Mouse (Mus musculus): ENCODE results near the gene 1700042G07Rik. TPM values are rescaled to one million over a fixed set of nuclear protein-coding genes. Genes with fewer than 3 reads are reported as not detected.

Gene 1700042G07Rik
- polyA plus RNA-seq, 1 experiment from 2014 or later: not detected

- Histone ChIP-seq H3K36me3 (ENCODE audit: control insufficient read depth, insufficient read depth, low read length) (no peaks in the 10 kb centered on the region), H3K9me3 (replicated peaks; ENCODE audit: control insufficient read depth, low read length, poor library complexity, severe bottlenecking) (no peaks in the 10 kb centered on the region), H3K4me1 (ENCODE audit: control insufficient read depth, insufficient read depth, low read length) (no peaks in the 10 kb centered on the region), H3K4me2 (ENCODE audit: low read length) (no peak overlapping the region), H3K4me3 (ENCODE audit: low read depth, low read length) (no peak overlapping the region), H3K27me3 (ENCODE audit: control insufficient read depth, insufficient read depth, low read depth, low read length) (no peaks in the 10 kb centered on the region), H3K27ac (ENCODE audit: low read length) (no peak overlapping the region), H3K9ac (ENCODE audit: low read depth, low read length) (no peak overlapping the region)
- 83% methylated on average over 7 of the region's 8 CpGs for WGBS
- peak; percentile 68 for ATAC-seq
These were observed 4.4 kb upstream of the 1700042G07Rik start for GRCm38 (mm10) chr4:116168617-116169352.

- Histone ChIP-seq H3K9me3 (replicated peaks; ENCODE audit: control insufficient read depth, low read length, poor library complexity, severe bottlenecking) (no peaks in the 10 kb centered on the region), H3K36me3 (ENCODE audit: control insufficient read depth, insufficient read depth, low read length) (no peaks in the 10 kb centered on the region), H3K4me3 (ENCODE audit: low read depth, low read length) (no peak overlapping the region), H3K9ac (ENCODE audit: low read depth, low read length) (no peak overlapping the region), H3K4me1 (ENCODE audit: control insufficient read depth, insufficient read depth, low read length) (no peaks in the 10 kb centered on the region; the same call in 1 of the 2 replicates), H3K27me3 (ENCODE audit: control insufficient read depth, insufficient read depth, low read depth, low read length) (no peaks in the 10 kb centered on the region), H3K27ac (ENCODE audit: low read length) (no peak overlapping the region), H3K4me2 (ENCODE audit: low read length) (no peak overlapping the region)
- 70% methylated on average over 3 of the region's 3 CpGs for WGBS
- no peak for ATAC-seq
These were observed 3.9 kb upstream of the 1700042G07Rik start for GRCm38 (mm10) chr4:116169353-116169672.

GRCm38 (mm10) chr4:116173752-116174151 is 580 bp downstream of the 1700042G07Rik start:
- Histone ChIP-seq H3K36me3 (ENCODE audit: control insufficient read depth, insufficient read depth, low read length) (no peaks in the 10 kb centered on the region), H3K4me1 (ENCODE audit: control insufficient read depth, insufficient read depth, low read length) (peaks cover 11% of the 10 kb centered on the region), H3K27me3 (ENCODE audit: control insufficient read depth, insufficient read depth, low read depth, low read length) (no peaks in the 10 kb centered on the region), H3K9ac (ENCODE audit: low read depth, low read length) (no peak overlapping the region), H3K4me3 (ENCODE audit: low read depth, low read length) (no peak overlapping the region), H3K4me2 (ENCODE audit: low read length) (no peak overlapping the region), H3K9me3 (replicated peaks; ENCODE audit: control insufficient read depth, low read length, poor library complexity, severe bottlenecking) (no peaks in the 10 kb centered on the region), H3K27ac (ENCODE audit: low read length) (no peak overlapping the region)
- WGBS: 88% methylated on average over 4 of the region's 4 CpGs
- no peak for ATAC-seq

DNA sequence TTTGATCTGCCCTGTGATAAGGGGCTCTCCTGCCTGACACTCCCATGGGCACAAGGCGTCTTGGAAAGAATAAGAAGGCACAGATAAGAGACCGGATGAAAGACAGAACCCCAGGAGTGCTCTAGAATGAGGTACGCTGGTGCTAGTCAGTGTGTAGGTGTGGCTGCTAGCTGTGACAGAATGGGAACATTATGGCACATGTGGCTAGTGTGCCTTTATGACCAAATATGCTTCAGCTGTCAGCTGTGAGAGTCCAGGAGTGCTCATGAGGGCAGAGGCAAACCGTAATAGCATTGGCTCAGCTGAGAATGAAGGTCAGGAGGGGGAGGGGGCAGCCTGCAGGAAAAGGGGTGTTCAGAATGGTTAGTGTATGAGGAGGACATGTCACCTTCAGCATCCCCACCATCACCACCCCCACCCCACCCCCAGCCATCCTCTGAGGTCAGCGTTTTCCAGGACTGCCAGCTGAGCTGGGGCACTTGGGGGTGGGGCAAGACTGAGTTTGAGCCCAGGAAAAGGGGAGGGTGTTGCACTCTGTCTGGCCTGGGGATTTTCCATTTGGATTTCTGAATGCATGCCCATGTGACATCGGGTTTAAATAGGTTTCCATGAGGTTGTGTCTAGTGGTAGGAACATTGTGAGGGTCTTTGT is 1.4 kb downstream of the 1700042G07Rik start:
- Histone ChIP-seq H3K36me3 (ENCODE audit: control insufficient read depth, insufficient read depth, low read length) (no peaks in the 10 kb centered on the region), H3K4me3 (ENCODE audit: low read depth, low read length) (no peak overlapping the region), H3K9ac (ENCODE audit: low read depth, low read length) (no peak overlapping the region), H3K4me1 (ENCODE audit: control insufficient read depth, insufficient read depth, low read length) (peaks cover 11% of the 10 kb centered on the region), H3K27me3 (ENCODE audit: control insufficient read depth, insufficient read depth, low read depth, low read length) (no peaks in the 10 kb centered on the region), H3K9me3 (replicated peaks; ENCODE audit: control insufficient read depth, low read length, poor library complexity, severe bottlenecking) (no peaks in the 10 kb centered on the region), H3K4me2 (ENCODE audit: low read length) (no peak overlapping the region), H3K27ac (ENCODE audit: low read length) (no peak overlapping the region)
- 46% methylated on average over 6 of the region's 6 CpGs for WGBS
- no peak for ATAC-seq

DNA sequence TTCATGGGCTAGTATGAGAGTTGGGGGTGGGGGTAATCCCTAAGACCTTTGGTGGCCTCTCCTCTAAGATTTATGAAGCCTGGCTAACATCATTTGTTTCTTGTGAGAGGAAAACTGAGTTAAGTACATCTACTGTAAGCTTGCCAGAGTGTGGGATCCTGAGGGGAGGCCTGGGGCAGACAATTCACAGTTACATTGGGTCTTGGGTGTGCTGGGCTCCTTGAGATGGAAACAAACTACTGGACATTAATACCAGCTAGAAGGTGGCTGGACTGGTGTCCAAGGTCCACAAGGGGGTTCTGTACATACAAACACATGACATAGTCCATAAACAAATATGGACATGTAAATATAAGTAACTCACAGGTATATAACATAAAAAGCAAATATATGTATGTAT is 2.0 kb downstream of the 1700042G07Rik start:
- Histone ChIP-seq H3K4me1 (ENCODE audit: control insufficient read depth, insufficient read depth, low read length) (peaks cover 11% of the 10 kb centered on the region), H3K9ac (ENCODE audit: low read depth, low read length) (no peak overlapping the region), H3K27ac (ENCODE audit: low read length) (no peak overlapping the region), H3K4me2 (ENCODE audit: low read length) (no peak overlapping the region), H3K9me3 (replicated peaks; ENCODE audit: control insufficient read depth, low read length, poor library complexity, severe bottlenecking) (no peaks in the 10 kb centered on the region), H3K36me3 (ENCODE audit: control insufficient read depth, insufficient read depth, low read length) (no peaks in the 10 kb centered on the region), H3K27me3 (ENCODE audit: control insufficient read depth, insufficient read depth, low read depth, low read length) (no peaks in the 10 kb centered on the region), H3K4me3 (ENCODE audit: low read depth, low read length) (no peak overlapping the region)
- ATAC-seq: no peak

DNA sequence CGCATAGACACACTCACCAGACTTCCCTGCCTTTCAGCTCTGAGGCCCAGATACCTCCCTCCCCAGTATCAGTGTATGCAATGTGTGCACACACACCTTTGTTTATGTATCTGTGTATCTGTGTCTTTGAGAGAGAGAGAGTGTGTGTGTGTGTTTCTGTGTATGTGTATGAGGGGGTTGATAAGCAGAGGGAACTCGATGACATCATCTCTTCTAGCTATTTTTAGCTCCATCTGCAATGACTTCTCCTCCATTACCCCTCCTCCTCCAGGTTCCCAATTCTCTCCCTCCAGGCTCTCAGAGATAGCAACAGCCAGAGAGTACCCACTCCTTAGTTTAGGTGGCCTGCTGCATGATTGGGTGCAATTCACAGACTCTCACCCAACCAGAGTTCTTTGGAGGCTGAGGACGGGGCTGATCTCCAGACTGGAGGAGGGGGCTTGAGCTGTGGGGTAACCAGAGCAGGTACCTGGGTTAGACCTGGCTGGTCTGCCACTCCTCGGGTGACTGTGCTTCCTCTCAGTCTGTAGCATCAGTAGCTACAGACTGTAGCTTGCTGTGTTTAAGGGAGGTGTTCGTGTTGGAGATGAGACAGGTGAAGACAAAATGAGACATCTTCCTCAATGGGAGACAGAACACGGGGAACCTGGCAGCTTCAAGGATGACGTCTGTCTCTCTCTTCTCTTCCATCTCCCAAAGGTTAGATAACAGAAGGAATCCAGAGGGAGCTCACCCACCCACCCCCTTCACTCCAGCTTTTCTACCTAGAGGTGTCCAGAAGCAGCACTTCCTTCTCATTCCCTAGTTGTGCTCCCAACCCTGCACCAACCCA is 2.8 kb downstream of the 1700042G07Rik start:
- 74% methylated on average over 7 of the region's 7 CpGs for WGBS
- no peaks in the 10 kb centered on the region for H3K36me3 ChIP-seq (ENCODE audit: control insufficient read depth, insufficient read depth, low read length)
- H3K4me2 ChIP-seq (ENCODE audit: low read length): no peak overlapping the region; the same call in 1 of the 2 replicates
- H3K9me3 ChIP-seq (replicated peaks; ENCODE audit: control insufficient read depth, low read length, poor library complexity, severe bottlenecking): no peaks in the 10 kb centered on the region
- H3K27me3 ChIP-seq (ENCODE audit: control insufficient read depth, insufficient read depth, low read depth, low read length): no peaks in the 10 kb centered on the region
- H3K27ac ChIP-seq (ENCODE audit: low read length): peak overlapping the region; percentile 60
- no peak overlapping the region for H3K4me3 ChIP-seq (ENCODE audit: low read depth, low read length)
- no peak overlapping the region for H3K9ac ChIP-seq (ENCODE audit: low read depth, low read length)
- H3K4me1 ChIP-seq (ENCODE audit: control insufficient read depth, insufficient read depth, low read length): peaks cover 11% of the 10 kb centered on the region
- peak; percentile 49 for ATAC-seq

- H3K27me3 ChIP-seq (ENCODE audit: control insufficient read depth, insufficient read depth, low read depth, low read length): no peaks in the 10 kb centered on the region
- H3K4me1 ChIP-seq (ENCODE audit: control insufficient read depth, insufficient read depth, low read length): peaks cover 11% of the 10 kb centered on the region
- H3K36me3 ChIP-seq (ENCODE audit: control insufficient read depth, insufficient read depth, low read length): no peaks in the 10 kb centered on the region
- 0 out of 2 replicates have a peak overlapping the region, but pooled peaks have one; percentile 23 for H3K9ac ChIP-seq (ENCODE audit: low read depth, low read length)
- peak; percentile 81 for ATAC-seq
- peak overlapping the region; percentile 60; the same call in 1 of the 2 replicates for H3K27ac ChIP-seq (ENCODE audit: low read length)
- peak overlapping the region; percentile 40 for H3K4me2 ChIP-seq (ENCODE audit: low read length)
- WGBS: 20% methylated on average over 10 of the region's 10 CpGs
- H3K4me3 ChIP-seq (ENCODE audit: low read depth, low read length): no peak overlapping the region
- H3K9me3 ChIP-seq (replicated peaks; ENCODE audit: control insufficient read depth, low read length, poor library complexity, severe bottlenecking): no peaks in the 10 kb centered on the region
These were observed 3.4 kb downstream of the 1700042G07Rik start for GRCm38 (mm10) chr4:116176543-116176988.

DNA sequence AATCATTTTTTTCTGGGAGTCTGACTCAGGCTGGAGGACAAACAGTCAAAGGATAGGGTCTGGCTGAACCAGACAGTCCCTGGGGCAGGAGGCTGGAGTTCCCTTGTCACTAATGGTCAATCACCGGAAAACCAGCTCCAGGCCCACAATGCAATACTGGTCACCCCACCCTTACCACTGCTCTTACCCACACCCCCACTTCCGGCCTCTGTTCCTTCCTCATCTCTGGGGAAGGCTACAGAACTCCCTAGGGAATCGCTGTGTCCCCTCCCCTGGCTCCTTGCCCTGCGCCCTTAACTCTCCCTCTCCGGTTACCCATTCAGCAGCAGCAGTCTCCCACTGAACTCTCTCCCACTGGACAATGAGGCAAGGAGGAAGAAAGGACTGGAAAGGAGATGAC is 4.0 kb downstream of the 1700042G07Rik start:
- WGBS: 22% methylated on average over 5 of the region's 5 CpGs
- H3K4me3 ChIP-seq (ENCODE audit: low read depth, low read length): no peak overlapping the region
- H3K36me3 ChIP-seq (ENCODE audit: control insufficient read depth, insufficient read depth, low read length): no peaks in the 10 kb centered on the region
- H3K4me2 ChIP-seq (ENCODE audit: low read length): peak overlapping the region; percentile 40; the same call in 1 of the 2 replicates
- H3K4me1 ChIP-seq (ENCODE audit: control insufficient read depth, insufficient read depth, low read length): peaks cover 11% of the 10 kb centered on the region
- H3K27me3 ChIP-seq (ENCODE audit: control insufficient read depth, insufficient read depth, low read depth, low read length): no peaks in the 10 kb centered on the region
- H3K9me3 ChIP-seq (replicated peaks; ENCODE audit: control insufficient read depth, low read length, poor library complexity, severe bottlenecking): no peaks in the 10 kb centered on the region
- ATAC-seq: no peak
- H3K27ac ChIP-seq (ENCODE audit: low read length): peak overlapping the region; percentile 23; the same call in 1 of the 2 replicates
- H3K9ac ChIP-seq (ENCODE audit: low read depth, low read length): no peak overlapping the region
